Mouse (Mus musculus) stomach, embryonic 16.5 days (tissue): ENCODE results near the gene Npas3. TPM values are rescaled to one million over a fixed set of nuclear protein-coding genes. Genes with fewer than 3 reads are reported as not detected.

Experiments
- ATAC-seq: fragments of 200-750 bp; cut with Nextera tagmentation; 2 replicates; pipeline ENCODE4 v1.8.0; 2017; ENCODE audit warnings: moderate number of reproducible peaks, moderate TSS enrichment; ENCODE audit not compliant: insufficient read depth, low FRiP score
- H3K27ac ChIP-seq: fragments of 300-500 bp; sonication (generic); 2 replicates; pipeline ENCODE4 v1.5.1; 2014; ENCODE audit warnings: low read length
- H3K27me3 ChIP-seq: fragments of 300-500 bp; sonication (generic); 2 replicates; pipeline ENCODE4 v1.6.1; 2014; ENCODE audit warnings: low read length, control low read depth, mixed read lengths; ENCODE audit not compliant: control insufficient read depth, insufficient read depth
- H3K36me3 ChIP-seq: fragments of 300-500 bp; sonication (generic); 2 replicates; pipeline ENCODE4 v1.6.1; 2014; ENCODE audit warnings: low read length; ENCODE audit not compliant: control insufficient read depth, insufficient read depth
- H3K4me1 ChIP-seq: fragments of 300-500 bp; sonication (generic); 2 replicates; pipeline ENCODE4 v1.6.1; 2014; ENCODE audit warnings: low read length, control low read depth, mixed read lengths; ENCODE audit not compliant: control insufficient read depth, insufficient read depth
- H3K4me2 ChIP-seq: fragments of 300-500 bp; sonication (generic); 2 replicates; pipeline ENCODE4 v1.6.1; 2014; ENCODE audit warnings: low read depth, low read length, mixed read lengths
- H3K4me3 ChIP-seq: fragments of 300-500 bp; sonication (generic); replicated peaks from 2 replicates; pipeline ENCODE4 v1.5.1; 2014; ENCODE audit warnings: mild to moderate bottlenecking, low read length
- H3K9ac ChIP-seq: fragments of 300-500 bp; sonication (generic); 2 replicates; pipeline ENCODE4 v1.6.1; 2014; ENCODE audit warnings: low read length
- H3K9me3 ChIP-seq: fragments of 300-500 bp; sonication (generic); replicated peaks from 2 replicates; pipeline ENCODE4 v1.6.1; 2016; ENCODE audit warnings: low read length, control low read depth; ENCODE audit not compliant: control insufficient read depth
- WGBS: fragments of 180-500 bp; shearing (Covaris S2); extraction: QIAGEN DNeasy Blood & Tissue Kit; methylation state at CpG from one replicate; pipeline ENCODE4 v1.1.7; 2014; 5-methylcytosine and 5-hydroxymethylcytosine counted together
- polyA plus RNA-seq: library from polyadenylated mRNA; unstranded; fragments of >200 nt; fragmentation: Nextera tagmentation; extraction: Ambion mirVana; gene quantifications from 2 replicates; pipeline ENCODE4 v1.2.1, GENCODE M21; 2015

Npas3 gene
- polyA plus RNA-seq, 1 experiment from 2014 or later, result 1.8 TPM

- 20% methylated on average over 2 of the region's 2 CpGs for WGBS
These were observed 861.9 kb downstream of the Npas3 start for GRCm38 (mm10) chr12:54110342-54110741.

GRCm38 (mm10) chr12:54110930-54111329, 862.5 kb downstream of the Npas3 start:
- no peaks in the 10 kb centered on the region for H3K9me3 ChIP-seq
- 51% methylated on average over 3 of the region's 3 CpGs for WGBS
- no peak for ATAC-seq

More at GRCm38 (mm10) chr12:54110342-54110741, 861.9 kb downstream of the Npas3 start:
- Histone ChIP-seq H3K4me3 (no peak overlapping the region), H3K4me1 (no peaks in the 10 kb centered on the region), H3K27ac (no peak overlapping the region), H3K9ac (no peak overlapping the region), H3K36me3 (no peaks in the 10 kb centered on the region), H3K27me3 (no peaks in the 10 kb centered on the region), H3K4me2 (no peak overlapping the region), H3K9me3 (no peaks in the 10 kb centered on the region)
- ATAC-seq, result no peak

GRCm38 (mm10) chr12:54120386-54120785, 871.9 kb downstream of the Npas3 start:
- ATAC-seq, result no peak
- Histone ChIP-seq H3K4me2 (no peak overlapping the region), H3K4me1 (no peaks in the 10 kb centered on the region), H3K27ac (no peak overlapping the region), H3K36me3 (no peaks in the 10 kb centered on the region), H3K9ac (no peak overlapping the region), H3K27me3 (no peaks in the 10 kb centered on the region), H3K4me3 (no peak overlapping the region), H3K9me3 (no peaks in the 10 kb centered on the region)
- 62% methylated on average over 1 of the region's 1 CpGs for WGBS

More at GRCm38 (mm10) chr12:54110930-54111329, 862.5 kb downstream of the Npas3 start:
- H3K27ac ChIP-seq, result no peak overlapping the region
- no peaks in the 10 kb centered on the region for H3K27me3 ChIP-seq
- H3K4me3 ChIP-seq, result no peak overlapping the region
- no peak overlapping the region for H3K9ac ChIP-seq
- H3K4me2 ChIP-seq, result no peak overlapping the region
- no peaks in the 10 kb centered on the region for H3K4me1 ChIP-seq
- H3K36me3 ChIP-seq, result no peaks in the 10 kb centered on the region

- H3K4me2 ChIP-seq, result no peak overlapping the region
- H3K36me3 ChIP-seq, result no peaks in the 10 kb centered on the region
- 55% methylated on average over 3 of the region's 3 CpGs for WGBS
- H3K4me3 ChIP-seq, result no peak overlapping the region
- H3K4me1 ChIP-seq, result no peaks in the 10 kb centered on the region
- H3K9me3 ChIP-seq, result no peaks in the 10 kb centered on the region
- ATAC-seq, result no peak
- no peak overlapping the region for H3K27ac ChIP-seq
- no peaks in the 10 kb centered on the region for H3K27me3 ChIP-seq
- H3K9ac ChIP-seq, result no peak overlapping the region
These were observed 872.8 kb downstream of the Npas3 start for GRCm38 (mm10) chr12:54121286-54121685.
